Comparison of ENCODE assay signal across 9 mouse cellular contexts in the genomic region with DNA sequence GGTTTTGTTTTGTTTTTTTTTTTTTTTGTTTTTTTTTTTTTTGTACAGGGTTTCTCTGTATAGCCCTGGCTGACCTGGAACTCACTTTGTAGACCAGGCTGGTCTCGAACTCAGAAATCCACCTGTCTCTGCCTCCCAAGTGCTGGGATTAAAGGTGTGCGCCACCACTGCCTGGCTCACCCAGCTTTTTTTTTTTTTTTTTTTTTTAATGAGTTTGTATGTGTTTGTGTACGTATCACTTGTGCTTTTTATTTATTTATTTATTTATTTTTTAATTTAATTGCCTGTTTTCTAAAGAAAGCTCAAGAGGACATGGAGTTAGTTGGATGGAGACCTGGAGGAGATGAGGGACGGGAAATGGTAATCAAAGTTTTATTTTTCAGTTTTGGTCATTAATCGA. TPM values are rescaled to one million over a fixed set of nuclear protein-coding genes. Genes with fewer than 3 reads are reported as not detected.
DNase-seq lines count a peak whose midpoint lies in the region; ATAC-seq and TF ChIP-seq lines count a peak whose summit lies in the region.
"Not testable (repeated sequence)": the region's sequence is repeated elsewhere in the genome, so short reads cannot be mapped to it uniquely, and the experiment has no call there.
"Had no signal": no experiment of that assay in that cellular context is flagged by ENCODE, and none has a peak within 500 bp of the region (broad histone marks: within the 10 kb centered on the region; RNA-seq: fewer than 3 reads in every experiment).

No protein-coding gene starts in this region.

- not testable (repeated sequence) for H3K9me3 ChIP-seq in embryonic facial prominence, embryonic 10.5 days; forebrain, embryonic 14.5 days (replicated peaks; ENCODE audit: control insufficient read depth, low read length); heart, embryonic 15.5 days (replicated peaks); intestine, embryonic 14.5 days (ENCODE audit: control insufficient read depth, low read length); limb, embryonic 12.5 days; liver, postnatal 0 days (ENCODE audit: low read length); midbrain, embryonic 14.5 days (ENCODE audit: control insufficient read depth, low read length); stomach, embryonic 16.5 days (replicated peaks; ENCODE audit: control insufficient read depth, low read length)

- not testable (repeated sequence) for H3K27ac ChIP-seq in embryonic facial prominence, embryonic 10.5 days (replicated peaks); forebrain, embryonic 14.5 days (ENCODE audit: low read depth, low read length); intestine, embryonic 14.5 days (ENCODE audit: low read depth); limb, embryonic 12.5 days; midbrain, embryonic 14.5 days (replicated peaks; ENCODE audit: low read depth, low read length); stomach, embryonic 16.5 days (ENCODE audit: low read length)
- peak overlapping the region; percentile 90; the same call in 1 of the 2 replicates for H3K27ac ChIP-seq in heart, embryonic 15.5 days
- peak overlapping the region; percentile 96 for H3K27ac ChIP-seq in liver, postnatal 0 days (ENCODE audit: low read depth)

- peak overlapping the region; percentile 49; the same call in 1 of the 2 replicates for H3K4me2 ChIP-seq in forebrain, embryonic 14.5 days (ENCODE audit: low read length)
- H3K4me2 ChIP-seq in heart, embryonic 15.5 days = peak overlapping the region; percentile 65
- peak overlapping the region; percentile 54 for H3K4me2 ChIP-seq in intestine, embryonic 14.5 days (ENCODE audit: low read length)
- peak overlapping the region; percentile 57 for H3K4me2 ChIP-seq in limb, embryonic 12.5 days
- H3K4me2 ChIP-seq in liver, postnatal 0 days (ENCODE audit: low read depth, low read length) = peak overlapping the region; percentile 71
- peak overlapping the region; percentile 63 for H3K4me2 ChIP-seq in midbrain, embryonic 14.5 days (ENCODE audit: low read length)
- H3K4me2 ChIP-seq in stomach, embryonic 16.5 days (ENCODE audit: low read depth, low read length) = peak overlapping the region; percentile 55

- not testable (repeated sequence) for H3K9ac ChIP-seq in forebrain, embryonic 14.5 days (ENCODE audit: low read length); intestine, embryonic 14.5 days (ENCODE audit: low read length); limb, embryonic 12.5 days (replicated peaks); midbrain, embryonic 14.5 days (replicated peaks; ENCODE audit: low read length); stomach, embryonic 16.5 days (ENCODE audit: low read length)
- 0 out of 2 replicates have a peak overlapping the region, but pooled peaks have one; percentile 25 for H3K9ac ChIP-seq in heart, embryonic 15.5 days
- peak overlapping the region; percentile 44; the same call in 1 of the 2 replicates for H3K9ac ChIP-seq in liver, postnatal 0 days (replicated peaks)

- H3K4me1 ChIP-seq in embryonic facial prominence, embryonic 10.5 days; forebrain, embryonic 14.5 days (ENCODE audit: control insufficient read depth, insufficient read depth, low read length); heart, embryonic 15.5 days (replicated peaks); intestine, embryonic 14.5 days (replicated peaks; ENCODE audit: control insufficient read depth, insufficient read depth, low read length); limb, embryonic 12.5 days (replicated peaks); liver, postnatal 0 days (ENCODE audit: insufficient read depth); midbrain, embryonic 14.5 days (ENCODE audit: control insufficient read depth, insufficient read depth, low read length); stomach, embryonic 16.5 days (ENCODE audit: control insufficient read depth, insufficient read depth, low read length): not testable (repeated sequence)

- 86% methylated on average over 5 of the region's 5 CpGs for WGBS in embryonic facial prominence, embryonic 10.5 days
- WGBS in forebrain, embryonic 14.5 days = 90% methylated on average over 5 of the region's 5 CpGs
- 87% methylated on average over 5 of the region's 5 CpGs for WGBS in heart, embryonic 15.5 days
- WGBS in intestine, embryonic 14.5 days = 86% methylated on average over 5 of the region's 5 CpGs
- WGBS in limb, embryonic 12.5 days = 86% methylated on average over 5 of the region's 5 CpGs
- 86% methylated on average over 5 of the region's 5 CpGs for WGBS in liver, postnatal 0 days (ENCODE audit: insufficient replicate concordance)
- WGBS in midbrain, embryonic 14.5 days = 87% methylated on average over 5 of the region's 5 CpGs
- 89% methylated on average over 5 of the region's 5 CpGs for WGBS in stomach, embryonic 16.5 days

- TF ChIP-seq EP300 in liver, postnatal 0 days (IDR thresholded peaks at IDR 0.05; ENCODE audit: low read depth) = not testable (repeated sequence)

- not testable (repeated sequence) for TF ChIP-seq CTCF in liver, postnatal 0 days (IDR thresholded peaks at IDR 0.05; ENCODE audit: low read depth)

- H3K36me3 ChIP-seq in embryonic facial prominence, embryonic 10.5 days (replicated peaks) = peaks cover 16% of the 10 kb centered on the region
- H3K36me3 ChIP-seq in forebrain, embryonic 14.5 days (ENCODE audit: control insufficient read depth, insufficient read depth, low read length); intestine, embryonic 14.5 days (ENCODE audit: control insufficient read depth, insufficient read depth, low read length); midbrain, embryonic 14.5 days (ENCODE audit: control insufficient read depth, insufficient read depth, low read length); stomach, embryonic 16.5 days (ENCODE audit: control insufficient read depth, insufficient read depth, low read length): not testable (repeated sequence)
- H3K36me3 ChIP-seq in heart, embryonic 15.5 days = peaks cover 13% of the 10 kb centered on the region; the same call in 1 of the 2 replicates
- peaks cover 16% of the 10 kb centered on the region for H3K36me3 ChIP-seq in limb, embryonic 12.5 days
- H3K36me3 ChIP-seq in liver, postnatal 0 days (replicated peaks; ENCODE audit: insufficient read depth, low read length) = peaks cover 12% of the 10 kb centered on the region

- not testable (repeated sequence) for ATAC-seq in forebrain, embryonic 14.5 days; heart, embryonic 15.5 days (replicated peaks; ENCODE audit: insufficient number of reproducible peaks, insufficient read depth, low FRiP score, low read depth); intestine, embryonic 14.5 days (replicated peaks; ENCODE audit: low FRiP score, low TSS enrichment, low read depth); limb, embryonic 12.5 days (ENCODE audit: insufficient number of reproducible peaks, insufficient read depth, low FRiP score, low TSS enrichment, low read depth); liver, postnatal 0 days; midbrain, embryonic 14.5 days (ENCODE audit: low FRiP score, low TSS enrichment); stomach, embryonic 16.5 days (ENCODE audit: insufficient read depth, low FRiP score)

- DNase-seq in embryonic facial prominence, embryonic 10.5 days (ENCODE audit: low spot score); forebrain, embryonic 14.5 days (ENCODE audit: low spot score); intestine, embryonic 14.5 days (ENCODE audit: low spot score); liver, postnatal 0 days; midbrain, embryonic 14.5 days: not testable (repeated sequence)

- H3K4me3 ChIP-seq in embryonic facial prominence, embryonic 10.5 days = peak overlapping the region; percentile 66
- not testable (repeated sequence) for H3K4me3 ChIP-seq in forebrain, embryonic 14.5 days (ENCODE audit: low read depth, low read length); intestine, embryonic 14.5 days (ENCODE audit: low read depth, low read length); limb, embryonic 12.5 days (replicated peaks); stomach, embryonic 16.5 days (replicated peaks; ENCODE audit: low read length)
- H3K4me3 ChIP-seq in heart, embryonic 15.5 days = 0 out of 2 replicates have a peak overlapping the region, but pooled peaks have one; percentile 19
- peak overlapping the region; percentile 76; the same call in 1 of the 2 replicates for H3K4me3 ChIP-seq in liver, postnatal 0 days (ENCODE audit: low read depth, low read length)
- H3K4me3 ChIP-seq in midbrain, embryonic 14.5 days (replicated peaks; ENCODE audit: low read depth, low read length) = peak overlapping the region; percentile 50; the same call in 1 of the 2 replicates

- not testable (repeated sequence) for H3K27me3 ChIP-seq in embryonic facial prominence, embryonic 10.5 days (replicated peaks; ENCODE audit: low read depth, poor library complexity, severe bottlenecking); forebrain, embryonic 14.5 days (replicated peaks; ENCODE audit: control insufficient read depth, insufficient read depth, low read length); heart, embryonic 15.5 days; intestine, embryonic 14.5 days (replicated peaks; ENCODE audit: control insufficient read depth, insufficient read depth, low read length); limb, embryonic 12.5 days; liver, postnatal 0 days (ENCODE audit: insufficient read depth, low read length); midbrain, embryonic 14.5 days (ENCODE audit: control insufficient read depth, insufficient read depth, low read length); stomach, embryonic 16.5 days (ENCODE audit: control insufficient read depth, insufficient read depth, low read length)

RNA-seq across cellular contexts. Expression of gene Ccnb1ip1, which starts 1.1 kb away (rescaled TPM):
- polyA plus RNA-seq in embryonic facial prominence, embryonic 10.5 days (2016; fragmentation: Nextera tagmentation; extraction: Ambion mirVana) = not detected in 2 replicates
- polyA plus RNA-seq in forebrain, embryonic 14.5 days (2014; fragmentation: Nextera tagmentation; extraction: Ambion mirVana) = 0.11 TPM in 1 of 2 replicates, not detected in the other
- not detected in 2 replicates for polyA plus RNA-seq in heart, embryonic 15.5 days (2015; fragmentation: Nextera tagmentation; extraction: Ambion mirVana)
- not detected in 2 replicates for polyA plus RNA-seq in intestine, embryonic 14.5 days (2014; fragmentation: Nextera tagmentation; extraction: Ambion mirVana)
- polyA plus RNA-seq in limb, embryonic 12.5 days (2016; fragmentation: Nextera tagmentation; extraction: Ambion mirVana) = not detected in 2 replicates
- polyA plus RNA-seq in liver, postnatal 0 days (2015; fragmentation: Nextera tagmentation; extraction: Ambion mirVana) = not detected in 2 replicates
- 0.15 TPM in 1 of 2 replicates, not detected in the other for polyA plus RNA-seq in midbrain, embryonic 14.5 days (2014; fragmentation: Nextera tagmentation; extraction: Ambion mirVana)
- not detected in 2 replicates for polyA plus RNA-seq in stomach, embryonic 16.5 days (2015; fragmentation: Nextera tagmentation; extraction: Ambion mirVana)
- polyA plus RNA-seq: urinary bladder, adult 2 months had no signal

RNA-seq across cellular contexts. Expression of gene Parp2, which starts 1.2 kb away (rescaled TPM):
- polyA plus RNA-seq in embryonic facial prominence, embryonic 10.5 days (2016; fragmentation: Nextera tagmentation; extraction: Ambion mirVana) = 68.0 and 68.7 TPM in 2 replicates
- 58.7 and 60.9 TPM in 2 replicates for polyA plus RNA-seq in forebrain, embryonic 14.5 days (2014; fragmentation: Nextera tagmentation; extraction: Ambion mirVana)
- polyA plus RNA-seq in heart, embryonic 15.5 days (2015; fragmentation: Nextera tagmentation; extraction: Ambion mirVana) = 36.5 and 37.5 TPM in 2 replicates
- polyA plus RNA-seq in intestine, embryonic 14.5 days (2014; fragmentation: Nextera tagmentation; extraction: Ambion mirVana) = 69.6 and 70.8 TPM in 2 replicates
- polyA plus RNA-seq in limb, embryonic 12.5 days (2016; fragmentation: Nextera tagmentation; extraction: Ambion mirVana) = 60.3 and 64.2 TPM in 2 replicates
- polyA plus RNA-seq in liver, postnatal 0 days (2015; fragmentation: Nextera tagmentation; extraction: Ambion mirVana) = 19.1 and 22.5 TPM in 2 replicates
- polyA plus RNA-seq in midbrain, embryonic 14.5 days (2014; fragmentation: Nextera tagmentation; extraction: Ambion mirVana) = 47.9 and 51.2 TPM in 2 replicates
- polyA plus RNA-seq in stomach, embryonic 16.5 days (2015; fragmentation: Nextera tagmentation; extraction: Ambion mirVana) = 56.4 and 62.2 TPM in 2 replicates

RNA-seq across cellular contexts. Expression of gene Ttc5, which starts 21.1 kb away (rescaled TPM):
- 104 and 107 TPM in 2 replicates for polyA plus RNA-seq in embryonic facial prominence, embryonic 10.5 days (2016; fragmentation: Nextera tagmentation; extraction: Ambion mirVana)
- 152 and 161 TPM in 2 replicates for polyA plus RNA-seq in forebrain, embryonic 14.5 days (2014; fragmentation: Nextera tagmentation; extraction: Ambion mirVana)
- 42.5 and 49.2 TPM in 2 replicates for polyA plus RNA-seq in heart, embryonic 15.5 days (2015; fragmentation: Nextera tagmentation; extraction: Ambion mirVana)
- polyA plus RNA-seq in intestine, embryonic 14.5 days (2014; fragmentation: Nextera tagmentation; extraction: Ambion mirVana) = 67.0 and 80.7 TPM in 2 replicates
- 91.3 and 101 TPM in 2 replicates for polyA plus RNA-seq in limb, embryonic 12.5 days (2016; fragmentation: Nextera tagmentation; extraction: Ambion mirVana)
- 15.9 and 17.7 TPM in 2 replicates for polyA plus RNA-seq in liver, postnatal 0 days (2015; fragmentation: Nextera tagmentation; extraction: Ambion mirVana)
- polyA plus RNA-seq in midbrain, embryonic 14.5 days (2014; fragmentation: Nextera tagmentation; extraction: Ambion mirVana) = 133 and 138 TPM in 2 replicates
- 58.5 and 61.4 TPM in 2 replicates for polyA plus RNA-seq in stomach, embryonic 16.5 days (2015; fragmentation: Nextera tagmentation; extraction: Ambion mirVana)
